Mouse (Mus musculus) left cerebral cortex, adult 2 months (tissue): ENCODE data around the gene Helt. TPM values are rescaled to one million over a fixed set of nuclear protein-coding genes. Genes with fewer than 3 reads are reported as not detected.

Experiments used
- DNase-seq, 2 experiments: peaks; one replicate each; pipeline ENCODE4 v3.0.0; 2021 to 2022; ENCODE audit warnings: low spot score in 2 of 2, mixed read lengths in 1 of 2; ENCODE audit errors: extremely low spot score in 1 of 2
- H3K27ac ChIP-seq: fragments of 200-600 bp; 2 replicates; pipeline ENCODE4 v1.8.1; 2022
- H3K4me3 ChIP-seq: fragments of 200-600 bp; 2 replicates; pipeline ENCODE4 v1.8.1; 2022
- CTCF ChIP-seq: fragments of 200-600 bp; IDR thresholded peaks from 2 replicates; pipeline ENCODE4 v1.8.1; 2022; ENCODE audit warnings: antibody characterized with exemption, mild to moderate bottlenecking, moderate library complexity
- intact Hi-C: fragments of 180-260 bp; cut with DNase I; formaldehyde crosslinking; loops from one replicate; pipeline ENCODE4 v1.15.1; 2025
- long read RNA-seq, 2 experiments: library from polyadenylated mRNA; stranded (forward); transcript quantifications; one replicate each; pipeline ENCODE4 v2.0.0; 2021; ENCODE audit warnings: borderline mapping rate in 2 of 2
- total RNA-seq, 2 experiments: library from RNA; stranded (reverse); gene quantifications; 2 replicates each; pipeline ENCODE4 v1.2.3; 2021

The Helt gene
- not detected for total RNA-seq
- long read RNA-seq, experiment 1, partial matches to known transcripts: 0 of 1 reads
- long read RNA-seq, experiment 1, other reads (novel, unspliced or antisense): 0 of 1 reads
- long read RNA-seq, experiment 2: 0 reads

GRCm38 (mm10) chr8:46294181-46294892 is at the start of gene Helt:
Gene Helt (minus strand): TSS chr8:46294671.
- intact Hi-C loops: no loop called here
- Histone ChIP-seq H3K27ac (no peak within 1 kb of the TSS), H3K4me3 (no peak within 1 kb of the TSS)
- no peak for DNase-seq
- TF ChIP-seq CTCF: no peak

DNA sequence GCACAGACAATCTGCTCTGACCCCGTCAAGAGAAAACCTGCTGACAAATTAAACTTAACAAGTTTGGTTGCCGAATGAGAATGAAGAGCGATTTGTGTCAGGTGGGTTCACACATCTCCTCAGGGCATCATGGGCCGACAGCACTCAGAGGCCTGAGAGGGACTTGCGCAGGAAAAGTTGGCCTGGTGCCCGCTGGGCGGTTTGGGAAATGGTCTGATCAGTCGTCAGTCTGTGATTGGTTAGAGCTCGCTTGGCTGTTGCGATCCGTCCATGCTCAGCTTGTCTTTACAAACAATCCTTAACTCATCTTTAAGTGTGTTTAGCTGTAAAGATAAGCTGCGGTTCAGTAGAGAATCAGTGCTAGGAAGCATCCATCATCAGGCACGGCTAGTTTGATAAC is 47.8 kb upstream of the Helt start:
- H3K4me3 ChIP-seq: no peak overlapping the region
- no peak overlapping the region for H3K27ac ChIP-seq
- no peak for TF ChIP-seq CTCF
- intact Hi-C loops: no loop called here
- DNase-seq: no peak

DNA sequence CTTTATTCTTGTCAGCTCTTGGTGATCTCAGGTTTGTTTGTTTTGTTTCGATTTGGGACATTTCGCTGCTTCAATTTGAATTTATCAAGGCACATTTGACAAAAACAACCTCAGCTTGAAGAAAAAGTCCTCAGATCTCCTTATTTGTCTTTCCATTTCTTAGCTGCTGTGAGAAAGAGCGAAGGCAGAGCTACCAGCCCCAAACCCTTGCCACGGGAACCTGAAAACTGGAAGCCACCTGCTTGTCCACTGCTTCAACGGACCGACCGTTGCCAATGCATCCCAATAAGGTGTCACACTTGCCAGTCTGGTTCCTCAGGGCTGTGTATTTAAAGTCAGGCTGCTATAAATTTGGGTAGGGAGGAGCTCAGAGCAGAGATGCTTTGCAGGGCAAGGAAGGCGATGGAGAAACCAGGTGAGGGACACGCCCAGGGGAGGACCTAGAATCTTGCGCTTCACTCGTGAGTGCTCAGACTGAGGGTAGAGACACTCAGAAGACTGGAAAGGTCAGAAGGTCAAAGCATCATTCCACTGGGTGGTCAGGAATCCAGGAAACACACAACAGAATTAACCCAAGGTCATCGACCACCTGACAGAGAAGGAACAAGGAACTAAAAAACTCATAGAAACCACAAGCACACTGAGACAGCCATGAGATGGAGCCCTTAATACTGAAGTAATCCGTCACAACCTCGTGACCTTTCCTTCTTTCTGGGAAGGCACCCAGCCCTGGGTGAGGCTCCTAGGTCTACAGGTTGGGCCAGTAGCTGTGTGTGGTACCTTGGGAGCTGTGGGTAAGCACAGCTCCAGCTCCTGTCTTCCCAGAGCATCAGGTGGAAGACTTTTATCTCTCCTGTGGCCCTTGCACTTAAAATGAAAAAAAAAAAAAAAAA is 46.2 kb upstream of the Helt start:
- no peak for TF ChIP-seq CTCF
- DNase-seq: no peak

DNA sequence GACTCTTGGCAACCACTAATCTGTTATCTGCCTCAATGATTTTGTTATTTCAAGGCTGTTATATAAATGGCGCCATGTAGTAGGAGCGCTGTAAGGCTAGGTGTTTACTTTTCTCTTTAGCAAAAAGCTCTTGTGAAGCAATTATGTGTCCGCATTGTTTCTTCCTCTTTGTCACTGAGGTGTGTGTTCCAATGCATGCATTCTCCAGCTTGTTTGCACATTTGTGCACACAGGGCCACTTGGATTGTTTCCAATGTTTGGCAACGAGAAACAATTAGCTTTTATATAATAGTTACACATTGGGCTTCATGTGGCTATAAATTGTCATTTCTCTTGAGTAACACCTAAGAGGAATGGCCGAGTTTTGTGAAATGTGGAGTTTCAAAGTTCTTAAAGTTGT is 44.8 kb upstream of the Helt start:
- Histone ChIP-seq H3K27ac (no peak overlapping the region), H3K4me3 (no peak overlapping the region)
- intact Hi-C loops: no loop called here
- no peak for TF ChIP-seq CTCF
- no peak for DNase-seq

More for the DNA sequence above, 46.2 kb upstream of the Helt start:
- H3K27ac ChIP-seq: no peak overlapping the region
- intact Hi-C loops: no loop called here
- H3K4me3 ChIP-seq: no peak overlapping the region

- DNase-seq: no peak
- TF ChIP-seq CTCF: no peak
- H3K4me3 ChIP-seq: no peak overlapping the region
- intact Hi-C loops: no loop called here
- H3K27ac ChIP-seq: no peak overlapping the region
Observed at GRCm38 (mm10) chr8:46336351-46336750, 41.9 kb upstream of the Helt start.

GRCm38 (mm10) chr8:46332389-46333061 is 38.1 kb upstream of the Helt start:
- intact Hi-C loops: no loop called here

GRCm38 (mm10) chr8:46331801-46332200 is 37.3 kb upstream of the Helt start:
- Histone ChIP-seq H3K4me3 (no peak overlapping the region), H3K27ac (no peak overlapping the region)
- DNase-seq: no peak
- intact Hi-C loops: no loop called here
- no peak for TF ChIP-seq CTCF

More at GRCm38 (mm10) chr8:46332389-46333061, 38.1 kb upstream of the Helt start:
- DNase-seq: no peak
- TF ChIP-seq CTCF: no peak
- no peak overlapping the region for H3K4me3 ChIP-seq
- no peak overlapping the region for H3K27ac ChIP-seq

DNA sequence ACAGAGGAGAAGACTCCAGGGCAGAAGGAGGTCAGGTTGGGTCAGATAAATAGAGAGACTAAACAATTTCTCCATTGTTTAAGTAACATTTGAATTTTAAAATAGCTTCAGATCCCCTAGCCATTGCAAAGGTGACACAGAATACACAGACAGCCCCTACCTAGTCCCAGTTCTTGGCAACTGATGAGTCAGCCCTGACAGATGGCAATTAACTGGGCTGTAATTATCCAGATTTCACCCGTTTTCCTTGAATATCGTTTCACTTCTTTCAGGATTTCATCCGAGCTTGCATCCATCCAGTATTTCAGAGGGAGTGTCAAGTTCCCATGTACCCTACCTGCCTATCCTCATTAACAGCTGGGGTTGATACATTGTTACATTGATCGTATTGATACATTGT is 34.9 kb upstream of the Helt start:
- H3K4me3 ChIP-seq: no peak overlapping the region
- no peak overlapping the region for H3K27ac ChIP-seq
- DNase-seq: no peak
- intact Hi-C loops: no loop called here
- no peak for TF ChIP-seq CTCF

- intact Hi-C loops: no loop called here
- no peak overlapping the region for H3K4me3 ChIP-seq
- DNase-seq: no peak
- no peak overlapping the region for H3K27ac ChIP-seq
- no peak for TF ChIP-seq CTCF
Observed at GRCm38 (mm10) chr8:46327284-46327683, 32.8 kb upstream of the Helt start.

DNA sequence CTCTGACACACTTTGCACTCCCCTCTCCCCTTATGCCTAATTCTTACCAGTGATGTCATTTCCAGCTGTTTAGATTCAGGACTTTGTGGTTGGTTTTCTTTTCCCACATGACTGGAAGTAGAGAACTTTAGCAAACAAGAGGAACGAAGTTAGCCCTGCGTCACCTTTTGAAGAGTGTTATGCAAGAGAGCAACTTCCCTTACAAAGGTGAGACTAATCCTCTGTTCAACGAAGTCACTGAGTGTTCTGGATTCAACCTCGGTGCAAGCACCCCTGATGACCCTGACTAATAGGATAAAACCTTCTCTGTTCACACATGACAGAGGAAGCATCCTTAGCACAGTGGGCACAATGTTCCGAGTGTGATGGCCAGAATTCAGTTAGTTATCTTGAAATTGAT is 32.2 kb upstream of the Helt start:
- intact Hi-C loops: no loop called here

GRCm38 (mm10) chr8:46324676-46325075 is 30.2 kb upstream of the Helt start:
- H3K4me3 ChIP-seq: no peak overlapping the region
- no peak for DNase-seq
- no peak overlapping the region for H3K27ac ChIP-seq
- no peak for TF ChIP-seq CTCF
- intact Hi-C loops: no loop called here

More for the DNA sequence above, 32.2 kb upstream of the Helt start:
- no peak overlapping the region for H3K4me3 ChIP-seq
- DNase-seq: no peak
- no peak for TF ChIP-seq CTCF
- H3K27ac ChIP-seq: no peak overlapping the region
